Mouse (Mus musculus) induced T-regulatory cell, adult 2 months (primary cell): ENCODE data around the gene C1qtnf3.

Source experiments
- DNase-seq: peaks from one replicate; pipeline ENCODE4 v3.0.0-alpha.2; 2012; ENCODE audit warnings: low read depth

Gene C1qtnf3

GRCm38 (mm10) chr15:10951951-10952759, at the start of gene C1qtnf3:
Gene C1qtnf3 (plus strand): TSS chr15:10952332.
- DNase-seq: no peak

DNA sequence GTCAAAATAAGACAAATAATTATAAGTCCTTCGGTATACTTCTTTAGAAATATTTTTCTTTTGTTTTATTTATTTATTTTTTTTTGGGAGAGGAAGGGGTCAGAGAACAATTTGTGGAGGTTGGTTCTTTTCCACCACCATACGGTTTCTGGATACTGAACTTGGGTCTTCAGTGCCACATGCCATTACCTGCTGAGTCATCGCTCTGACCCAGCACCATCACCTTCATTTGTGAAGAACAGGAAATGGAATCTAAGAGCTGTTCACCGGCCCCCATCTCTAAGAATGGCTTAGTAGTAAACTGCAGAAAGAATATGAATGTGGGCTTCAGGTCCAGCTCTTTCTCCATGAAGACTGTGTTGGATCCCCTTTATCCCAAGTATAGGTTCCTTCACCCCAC, 49.8 kb upstream of the C1qtnf3 start:
- no peak for DNase-seq

- no peak for DNase-seq
Measured at GRCm38 (mm10) chr15:10916611-10917311, 35.4 kb upstream of the C1qtnf3 start.

- no peak for DNase-seq
Measured at GRCm38 (mm10) chr15:10917312-10917660, 34.8 kb upstream of the C1qtnf3 start.

GRCm38 (mm10) chr15:10920212-10920611, 31.9 kb upstream of the C1qtnf3 start:
- no peak for DNase-seq

DNA sequence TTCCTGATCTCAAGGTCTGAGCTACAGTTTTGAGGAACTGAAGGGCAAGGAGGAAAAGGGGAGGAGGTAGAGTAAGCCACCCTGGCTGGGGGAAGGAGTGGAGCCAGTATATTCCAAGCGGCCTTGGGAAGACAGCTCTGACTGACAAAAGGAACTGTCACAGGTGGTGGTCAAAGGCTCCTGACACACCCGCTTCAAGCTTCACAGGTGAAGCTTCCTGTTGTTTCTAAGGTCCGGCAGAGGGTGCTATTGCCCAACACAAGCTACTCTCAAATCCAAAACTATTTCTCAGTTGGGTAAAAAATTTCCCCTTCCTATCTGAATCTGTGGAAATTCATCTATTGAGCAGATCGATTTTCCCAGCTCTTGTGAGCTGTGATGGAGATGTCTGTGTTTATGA, 31.1 kb upstream of the C1qtnf3 start:
- peak; percentile 43 for DNase-seq

- DNase-seq: no peak
Measured at GRCm38 (mm10) chr15:10922061-10922460, 30.1 kb upstream of the C1qtnf3 start.

- DNase-seq: no peak
Measured at GRCm38 (mm10) chr15:10922570-10922969, 29.6 kb upstream of the C1qtnf3 start.

- no peak for DNase-seq
Measured at GRCm38 (mm10) chr15:10923076-10923995, 28.8 kb upstream of the C1qtnf3 start.

DNA sequence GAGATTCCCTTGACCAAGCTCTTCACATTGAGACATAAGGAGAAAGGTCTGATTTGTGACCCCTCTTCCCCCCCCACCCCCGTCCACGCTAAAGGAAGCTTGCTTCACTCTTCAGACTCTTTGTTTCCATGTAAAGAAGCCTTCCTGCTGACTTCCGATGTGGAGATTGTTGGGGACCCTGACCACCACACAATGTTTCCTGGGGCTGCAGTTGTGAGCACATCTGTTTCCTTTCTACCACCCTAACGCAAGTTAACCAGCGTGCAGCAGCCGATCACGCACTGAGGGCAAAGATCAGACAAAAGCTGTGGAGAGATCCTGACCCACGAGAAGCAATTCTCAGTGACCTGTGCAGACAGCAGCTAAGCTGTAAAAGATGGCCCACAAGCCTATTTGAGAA, 24.8 kb upstream of the C1qtnf3 start:
- DNase-seq: no peak

- no peak for DNase-seq
Measured at GRCm38 (mm10) chr15:10928633-10929270, 23.4 kb upstream of the C1qtnf3 start.

GRCm38 (mm10) chr15:10933930-10934329, 18.2 kb upstream of the C1qtnf3 start:
- DNase-seq: no peak

GRCm38 (mm10) chr15:10940148-10941108, 11.7 kb upstream of the C1qtnf3 start:
- DNase-seq: no peak

GRCm38 (mm10) chr15:10941901-10942300, 10.2 kb upstream of the C1qtnf3 start:
- no peak for DNase-seq

DNA sequence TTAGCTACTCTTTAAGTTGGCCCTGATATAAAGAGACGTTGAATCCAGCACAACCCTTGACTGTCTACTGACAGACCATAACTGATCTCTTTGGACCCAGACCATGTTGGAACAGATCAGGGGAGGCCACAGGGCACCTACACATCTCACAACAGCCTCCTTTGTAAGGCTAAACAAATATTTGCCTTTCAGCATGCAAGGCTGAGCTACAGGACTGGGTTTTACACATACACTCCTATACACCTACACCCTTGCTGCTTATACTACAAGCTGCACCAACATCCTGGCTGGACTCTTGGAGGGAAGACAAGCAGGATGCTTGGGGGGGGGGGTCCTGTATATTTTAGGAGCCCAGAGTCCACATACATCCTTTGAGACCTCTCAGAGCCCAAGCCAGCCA, 4.3 kb upstream of the C1qtnf3 start:
- no peak for DNase-seq

GRCm38 (mm10) chr15:10952760-10953305, 701 bp downstream of the C1qtnf3 start:
- no peak for DNase-seq

GRCm38 (mm10) chr15:10953465-10953864, 1.3 kb downstream of the C1qtnf3 start:
- no peak for DNase-seq

GRCm38 (mm10) chr15:10954381-10955016, 2.4 kb downstream of the C1qtnf3 start:
- DNase-seq: no peak

GRCm38 (mm10) chr15:10955156-10955555, 3.0 kb downstream of the C1qtnf3 start:
- DNase-seq: no peak

- DNase-seq: no peak
Measured at GRCm38 (mm10) chr15:10956706-10957105, 4.6 kb downstream of the C1qtnf3 start.
